Mouse (Mus musculus): ENCODE results near the gene Esrrg.

GRCm38 (mm10) chr1:187805001-187805400 lies 196.4 kb downstream of the Esrrg start:
- TF ChIP-seq TAL1 (IDR thresholded peaks at IDR 0.05; ENCODE audit: low read length) = no peak
- no peak for TF ChIP-seq GATA1 (IDR thresholded peaks at IDR 0.05; ENCODE audit: low read length)
